Comparison of ENCODE assay signal across 10 mouse cellular contexts in genomic region chr16:18383756-18384155, GRCm38 (mm10). TPM values are rescaled to one million over a fixed set of nuclear protein-coding genes. Genes with fewer than 3 reads are reported as not detected.
DNase-seq lines count a peak whose midpoint lies in the region; ATAC-seq and TF ChIP-seq lines count a peak whose summit lies in the region.
"Had no signal": no experiment of that assay in that cellular context is flagged by ENCODE, and none has a peak within 500 bp of the region (broad histone marks: within the 10 kb centered on the region; RNA-seq: fewer than 3 reads in every experiment).

No protein-coding gene starts in this region.

- no peak for DNase-seq in forebrain, embryonic 10.5 days (ENCODE audit: extremely low spot score, low spot score)
- DNase-seq in liver, postnatal 0 days, result no peak
- peak; percentile 74 for DNase-seq in kidney, adult 9 months
- no peak for DNase-seq in urinary bladder, postnatal 25 days (ENCODE audit: low spot score)
- DNase-seq in thymus, postnatal 0 days (ENCODE audit: low spot score), result no peak

- no peaks in the 10 kb centered on the region for H3K36me3 ChIP-seq in forebrain, embryonic 10.5 days (replicated peaks)
- no peaks in the 10 kb centered on the region for H3K36me3 ChIP-seq in forebrain, embryonic 15.5 days
- no peaks in the 10 kb centered on the region for H3K36me3 ChIP-seq in liver, postnatal 0 days (replicated peaks; ENCODE audit: insufficient read depth, low read length)
- no peaks in the 10 kb centered on the region for H3K36me3 ChIP-seq in liver, embryonic 12.5 days
- no peaks in the 10 kb centered on the region for H3K36me3 ChIP-seq in neural tube, embryonic 15.5 days
- H3K36me3 ChIP-seq: heart, embryonic 12.5 days had no signal

- H3K27ac ChIP-seq in forebrain, embryonic 10.5 days, result peak overlapping the region; percentile 91
- H3K27ac ChIP-seq in forebrain, embryonic 15.5 days (replicated peaks), result no peak overlapping the region
- H3K27ac ChIP-seq in liver, postnatal 0 days (ENCODE audit: low read depth), result peak overlapping the region; percentile 53; the same call in 1 of the 2 replicates
- no peak overlapping the region for H3K27ac ChIP-seq in liver, embryonic 12.5 days
- H3K27ac ChIP-seq in neural tube, embryonic 15.5 days (replicated peaks), result peak overlapping the region; percentile 67; the same call in 1 of the 2 replicates

- ATAC-seq in forebrain, embryonic 15.5 days (replicated peaks), result no peak
- no peak for ATAC-seq in liver, postnatal 0 days
- no peak for ATAC-seq in liver, embryonic 12.5 days
- ATAC-seq in neural tube, embryonic 15.5 days (ENCODE audit: low FRiP score), result no peak

- no peak for TF ChIP-seq CTCF in liver, postnatal 0 days (IDR thresholded peaks at IDR 0.05; ENCODE audit: low read depth)

- H3K9me3 ChIP-seq in forebrain, embryonic 10.5 days, result no peaks in the 10 kb centered on the region
- H3K9me3 ChIP-seq in forebrain, embryonic 15.5 days, result no peaks in the 10 kb centered on the region
- H3K9me3 ChIP-seq in liver, postnatal 0 days (ENCODE audit: low read length), result no peaks in the 10 kb centered on the region
- H3K9me3 ChIP-seq in liver, embryonic 12.5 days (replicated peaks), result no peaks in the 10 kb centered on the region
- H3K9me3 ChIP-seq in neural tube, embryonic 15.5 days (replicated peaks), result no peaks in the 10 kb centered on the region
- H3K9me3 ChIP-seq: heart, embryonic 12.5 days; megakaryocyte, embryonic 14.5 days had no signal

- no peak for TF ChIP-seq EP300 in liver, postnatal 0 days (IDR thresholded peaks at IDR 0.05; ENCODE audit: low read depth)

- no peaks in the 10 kb centered on the region for H3K27me3 ChIP-seq in forebrain, embryonic 10.5 days (ENCODE audit: poor library complexity, severe bottlenecking)
- no peaks in the 10 kb centered on the region for H3K27me3 ChIP-seq in forebrain, embryonic 15.5 days
- no peaks in the 10 kb centered on the region for H3K27me3 ChIP-seq in liver, postnatal 0 days (ENCODE audit: insufficient read depth, low read length)
- no peaks in the 10 kb centered on the region for H3K27me3 ChIP-seq in liver, embryonic 12.5 days (replicated peaks)
- H3K27me3 ChIP-seq in neural tube, embryonic 15.5 days (replicated peaks), result no peaks in the 10 kb centered on the region
- H3K27me3 ChIP-seq: heart, embryonic 12.5 days had no signal

- H3K4me3 ChIP-seq in forebrain, embryonic 10.5 days, result no peak overlapping the region; the same call in 1 of the 2 replicates
- no peak overlapping the region for H3K4me3 ChIP-seq in forebrain, embryonic 15.5 days
- H3K4me3 ChIP-seq in liver, postnatal 0 days (ENCODE audit: low read depth, low read length), result no peak overlapping the region
- no peak overlapping the region for H3K4me3 ChIP-seq in liver, embryonic 12.5 days
- H3K4me3 ChIP-seq in neural tube, embryonic 15.5 days (replicated peaks), result no peak overlapping the region
- H3K4me3 ChIP-seq: heart, embryonic 12.5 days; megakaryocyte, embryonic 14.5 days had no signal

- H3K9ac ChIP-seq in forebrain, embryonic 15.5 days (replicated peaks), result no peak overlapping the region
- no peak overlapping the region for H3K9ac ChIP-seq in liver, postnatal 0 days (replicated peaks)
- no peak overlapping the region for H3K9ac ChIP-seq in liver, embryonic 12.5 days
- H3K9ac ChIP-seq in neural tube, embryonic 15.5 days (replicated peaks), result no peak overlapping the region
- H3K9ac ChIP-seq: heart, embryonic 12.5 days had no signal

- H3K4me2 ChIP-seq in forebrain, embryonic 15.5 days (replicated peaks), result no peak overlapping the region
- H3K4me2 ChIP-seq in liver, postnatal 0 days (ENCODE audit: low read depth, low read length), result no peak overlapping the region
- no peak overlapping the region for H3K4me2 ChIP-seq in liver, embryonic 12.5 days
- H3K4me2 ChIP-seq in neural tube, embryonic 15.5 days, result no peak overlapping the region
- H3K4me2 ChIP-seq: heart, embryonic 12.5 days had no signal

- 3% methylated on average over 3 of the region's 3 CpGs for WGBS in forebrain, embryonic 10.5 days
- 14% methylated on average over 3 of the region's 3 CpGs for WGBS in forebrain, embryonic 15.5 days
- 78% methylated on average over 3 of the region's 3 CpGs for WGBS in liver, postnatal 0 days (ENCODE audit: insufficient replicate concordance)
- WGBS in liver, embryonic 12.5 days (ENCODE audit: insufficient replicate concordance), result 58% methylated on average over 3 of the region's 3 CpGs
- WGBS in neural tube, embryonic 15.5 days, result 11% methylated on average over 3 of the region's 3 CpGs

- H3K4me1 ChIP-seq in forebrain, embryonic 10.5 days, result peaks cover 96% of the 10 kb centered on the region
- H3K4me1 ChIP-seq in forebrain, embryonic 15.5 days, result peaks cover 81% of the 10 kb centered on the region
- peaks cover 14% of the 10 kb centered on the region for H3K4me1 ChIP-seq in liver, postnatal 0 days (ENCODE audit: insufficient read depth)
- H3K4me1 ChIP-seq in liver, embryonic 12.5 days, result peaks cover 39% of the 10 kb centered on the region
- H3K4me1 ChIP-seq in neural tube, embryonic 15.5 days, result peaks cover 80% of the 10 kb centered on the region

RNA-seq across cellular contexts. Expression of gene Arvcf, which starts 35.8 kb away (rescaled TPM):
- polyA plus RNA-seq in forebrain, embryonic 10.5 days (2016; fragmentation: Nextera tagmentation; extraction: Ambion mirVana), result 116 TPM in 2 replicates
- 63.3 and 72.0 TPM in 2 replicates for polyA plus RNA-seq in forebrain, embryonic 15.5 days (2015; fragmentation: Nextera tagmentation; extraction: Ambion mirVana)
- 7.0 and 9.7 TPM in 2 replicates for polyA plus RNA-seq in liver, postnatal 0 days (2015; fragmentation: Nextera tagmentation; extraction: Ambion mirVana)
- 12.6 and 12.9 TPM in 2 replicates for polyA plus RNA-seq in liver, embryonic 12.5 days (2016; fragmentation: Nextera tagmentation; extraction: Ambion mirVana)
- polyA plus RNA-seq in neural tube, embryonic 15.5 days (2015; fragmentation: Nextera tagmentation; extraction: Ambion mirVana), result 71.2 and 72.5 TPM in 2 replicates
- polyA plus RNA-seq in thymus, postnatal 0 days (2015; fragmentation: Nextera tagmentation; extraction: Ambion mirVana), result 31.2 and 40.0 TPM in 2 replicates

RNA-seq across cellular contexts. Expression of gene Tango2, which starts 35.9 kb away (rescaled TPM):
- 35.7 and 37.1 TPM in 2 replicates for polyA plus RNA-seq in forebrain, embryonic 10.5 days (2016; fragmentation: Nextera tagmentation; extraction: Ambion mirVana)
- 76.5 and 78.1 TPM in 2 replicates for polyA plus RNA-seq in forebrain, embryonic 15.5 days (2015; fragmentation: Nextera tagmentation; extraction: Ambion mirVana)
- polyA plus RNA-seq in liver, postnatal 0 days (2015; fragmentation: Nextera tagmentation; extraction: Ambion mirVana), result 54.1 and 61.1 TPM in 2 replicates
- polyA plus RNA-seq in liver, embryonic 12.5 days (2016; fragmentation: Nextera tagmentation; extraction: Ambion mirVana), result 76.3 and 79.3 TPM in 2 replicates
- 98.7 and 115 TPM in 2 replicates for polyA plus RNA-seq in neural tube, embryonic 15.5 days (2015; fragmentation: Nextera tagmentation; extraction: Ambion mirVana)
- 37.1 and 41.2 TPM in 2 replicates for polyA plus RNA-seq in thymus, postnatal 0 days (2015; fragmentation: Nextera tagmentation; extraction: Ambion mirVana)

RNA-seq across cellular contexts. Expression of gene Txnrd2, which starts 42.4 kb away (rescaled TPM):
- 31.6 and 35.1 TPM in 2 replicates for polyA plus RNA-seq in forebrain, embryonic 10.5 days (2016; fragmentation: Nextera tagmentation; extraction: Ambion mirVana)
- polyA plus RNA-seq in forebrain, embryonic 15.5 days (2015; fragmentation: Nextera tagmentation; extraction: Ambion mirVana), result 24.2 and 26.3 TPM in 2 replicates
- polyA plus RNA-seq in liver, postnatal 0 days (2015; fragmentation: Nextera tagmentation; extraction: Ambion mirVana), result 51.2 and 53.3 TPM in 2 replicates
- polyA plus RNA-seq in liver, embryonic 12.5 days (2016; fragmentation: Nextera tagmentation; extraction: Ambion mirVana), result 106 and 107 TPM in 2 replicates
- 28.3 and 30.9 TPM in 2 replicates for polyA plus RNA-seq in neural tube, embryonic 15.5 days (2015; fragmentation: Nextera tagmentation; extraction: Ambion mirVana)
- 11.3 and 12.3 TPM in 2 replicates for polyA plus RNA-seq in thymus, postnatal 0 days (2015; fragmentation: Nextera tagmentation; extraction: Ambion mirVana)

RNA-seq across cellular contexts. Expression of gene Comt, which starts 42.9 kb away (rescaled TPM):
- polyA plus RNA-seq in forebrain, embryonic 10.5 days (2016; fragmentation: Nextera tagmentation; extraction: Ambion mirVana), result 58.1 and 60.1 TPM in 2 replicates
- 83.0 and 84.4 TPM in 2 replicates for polyA plus RNA-seq in forebrain, embryonic 15.5 days (2015; fragmentation: Nextera tagmentation; extraction: Ambion mirVana)
- polyA plus RNA-seq in liver, postnatal 0 days (2015; fragmentation: Nextera tagmentation; extraction: Ambion mirVana), result 100 and 125 TPM in 2 replicates
- polyA plus RNA-seq in liver, embryonic 12.5 days (2016; fragmentation: Nextera tagmentation; extraction: Ambion mirVana), result 113 and 120 TPM in 2 replicates
- 117 and 128 TPM in 2 replicates for polyA plus RNA-seq in neural tube, embryonic 15.5 days (2015; fragmentation: Nextera tagmentation; extraction: Ambion mirVana)
- polyA plus RNA-seq in thymus, postnatal 0 days (2015; fragmentation: Nextera tagmentation; extraction: Ambion mirVana), result 73.8 and 83.6 TPM in 2 replicates

Comparison
In these comparisons a context has a peak if more than half of its experiments do, and no peak if none do; other contexts are left out.
1. H3K27ac ChIP-seq: peak in forebrain, embryonic 10.5 days (single experiment), liver, postnatal 0 days (single experiment) and neural tube, embryonic 15.5 days (single experiment); none in forebrain, embryonic 15.5 days (single experiment) and liver, embryonic 12.5 days (single experiment).